Mouse (Mus musculus) lung, postnatal 14 days (tissue): ENCODE measurements at regions not wholly inside any gene's neighbourhood (a gene's known extent, or its start where the extent isn't known, plus 50 kb on each side); places are given as distances from the start of the nearest gene placed in this dataset.
"Not testable (repeated sequence)": the region's sequence is repeated elsewhere in the genome, so short reads cannot be mapped to it uniquely, and the experiment has no call there.

ENCODE experiments used
- DNase-seq: peaks from one replicate; pipeline ENCODE4 v3.0.0; 2021

GRCm38 (mm10) chr1:13042326-13042725 is 1628.4 kb downstream of the A830018L16Rik start:
- DNase-seq = no peak

- peak; percentile 58 for DNase-seq
Observed at GRCm38 (mm10) chr1:13050140-13050775, 1636.4 kb downstream of the A830018L16Rik start.

- DNase-seq = not testable (repeated sequence)
Observed at GRCm38 (mm10) chr1:13051433-13052066, 1637.6 kb downstream of the A830018L16Rik start.

GRCm38 (mm10) chr1:13052067-13052460 is 1638.2 kb downstream of the A830018L16Rik start:
- peak; percentile 21 for DNase-seq

DNA sequence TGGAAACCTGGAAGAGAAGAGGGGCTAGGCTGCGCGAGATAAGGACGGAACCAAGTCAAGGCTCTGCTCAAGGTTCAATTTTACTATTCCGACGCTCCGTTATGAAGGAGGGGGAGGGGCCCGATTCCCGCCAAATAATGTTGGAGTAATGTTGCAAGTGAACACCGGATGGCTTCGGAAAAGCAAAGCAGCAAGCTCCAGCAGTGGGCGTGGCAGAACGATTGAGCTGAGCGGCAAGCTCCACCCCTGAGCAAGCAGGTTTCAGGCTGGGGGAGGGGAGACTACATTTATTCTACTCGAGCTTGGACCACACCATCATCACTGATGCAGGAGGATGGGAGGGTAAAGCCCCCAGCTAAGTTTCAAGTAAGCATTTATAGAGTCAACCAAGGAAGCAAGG is 1643.8 kb downstream of the A830018L16Rik start:
- no peak for DNase-seq

GRCm38 (mm10) chr1:13059616-13060320 is 1645.9 kb downstream of the A830018L16Rik start:
- no peak for DNase-seq
